Mouse (Mus musculus) small intestine, adult 2 months (tissue): ENCODE results near the gene Actr3.

Source experiments
- CTCF ChIP-seq: fragments of 200-500 bp; IDR thresholded peaks from 2 replicates; pipeline ENCODE4 v1.5.1; 2012; ENCODE audit warnings: low read depth, mild to moderate bottlenecking, control low read depth, inconsistent platforms, low read length, moderate library complexity, mixed read lengths; ENCODE audit not compliant: insufficient replicate concordance, insufficient read length; ENCODE audit errors: extremely low read depth
- POLR2A ChIP-seq: fragments of 200-500 bp; IDR thresholded peaks from 2 replicates; pipeline ENCODE4 v1.6.1; 2012; ENCODE audit warnings: low read depth, mild to moderate bottlenecking, control low read depth, inconsistent platforms, low read length, moderate library complexity

DNA sequence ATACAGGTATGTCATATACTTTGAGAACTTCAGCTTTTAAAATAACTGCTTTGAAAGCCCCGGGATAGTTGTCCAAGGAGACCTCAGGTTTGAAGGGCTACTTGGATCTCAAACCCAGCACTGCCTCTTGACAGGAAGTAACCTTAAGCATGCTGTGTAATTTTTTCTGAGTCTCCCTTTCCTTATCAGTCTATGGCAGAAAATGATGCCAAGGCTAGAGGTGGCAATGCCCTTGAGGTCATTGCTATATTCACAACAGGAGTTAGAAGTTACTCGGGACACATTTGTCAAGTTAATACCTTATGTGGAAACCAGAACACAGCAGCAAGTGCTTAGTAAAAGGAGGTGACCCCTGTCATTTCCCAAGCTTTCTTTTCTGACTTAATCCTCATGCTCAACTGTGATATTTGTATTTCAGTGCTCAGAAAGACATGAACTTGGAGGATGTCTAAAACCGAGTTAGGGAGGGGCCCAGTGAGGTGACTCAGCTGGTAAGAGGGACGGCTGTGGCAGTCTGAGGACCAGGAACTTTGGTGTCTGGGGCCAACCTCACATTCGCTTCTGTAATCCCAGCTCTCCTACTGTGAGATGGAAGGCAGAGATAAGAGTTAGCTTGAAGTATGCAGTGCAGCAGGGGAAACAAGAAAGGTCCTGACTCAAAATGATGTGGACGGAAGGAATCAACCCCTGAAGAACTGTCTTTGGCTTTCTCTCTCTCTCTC, 40.6 kb upstream of the Actr3 start:
- TF ChIP-seq CTCF (no peak), POLR2A (no peak)
